Mouse (Mus musculus) liver, embryonic 14.5 days (tissue): ENCODE measurements around the gene Trub1.

Experiments
- CTCF ChIP-seq: IDR thresholded peaks from 2 replicates; pipeline ENCODE4 v1.5.1; 2016; ENCODE audit warnings: antibody characterized with exemption, low read depth, control low read depth
- EP300 ChIP-seq: IDR thresholded peaks from 2 replicates; pipeline ENCODE4 v1.6.1; 2016; ENCODE audit warnings: antibody characterized with exemption, low read depth

DNA sequence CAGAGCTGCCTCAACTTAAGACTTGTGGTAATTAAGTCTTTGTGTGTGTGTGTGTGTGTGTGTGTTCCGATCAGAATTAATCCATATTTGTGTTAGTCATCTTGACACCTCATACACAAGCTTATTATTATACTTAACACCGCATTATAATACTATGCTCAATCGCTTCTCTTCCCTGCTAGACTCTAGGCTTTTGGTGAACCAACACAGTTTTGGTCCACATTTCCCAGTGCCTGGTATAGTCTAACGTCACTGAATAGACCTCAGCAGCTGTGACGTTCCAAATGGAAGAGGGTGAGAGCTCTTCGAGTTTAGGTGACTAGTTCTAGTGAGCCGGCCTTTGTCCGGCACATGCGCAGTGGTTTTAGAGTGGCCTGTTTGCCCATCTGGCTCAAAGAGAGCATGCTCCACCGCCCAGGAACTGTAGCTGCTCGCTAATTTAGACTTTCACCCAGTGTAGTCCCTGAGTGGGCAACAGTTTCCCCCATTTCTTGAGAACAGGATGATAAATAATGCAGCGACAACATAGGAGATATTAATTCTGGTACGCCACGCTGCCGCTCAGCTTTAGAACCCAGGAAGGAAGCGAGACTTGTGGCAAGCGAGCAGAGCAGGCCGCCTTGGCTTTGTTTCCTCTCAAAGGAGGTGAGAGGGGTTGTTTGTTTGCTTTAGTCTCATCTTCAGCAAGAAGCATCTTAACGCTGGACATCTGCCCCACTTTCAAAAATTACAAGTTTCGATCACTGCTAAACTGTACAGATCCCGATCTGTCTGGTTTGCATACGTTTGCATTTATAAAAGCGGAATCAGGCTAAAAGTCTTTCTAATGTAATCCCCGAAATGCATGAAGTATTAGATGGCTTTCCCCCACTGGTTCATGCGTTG, 52.6 kb downstream of the Trub1 start:
- TF ChIP-seq EP300, result no peak
- TF ChIP-seq CTCF, result no peak
